9 mouse cellular contexts compared by ENCODE assay signal in genomic region chr8:123412560-123413170, GRCm38 (mm10). TPM values are rescaled to one million over a fixed set of nuclear protein-coding genes. Genes with fewer than 3 reads are reported as not detected.
A peak's percentile ranks its signal among the peaks of the same experiment; 100 is the strongest.
DNase-seq lines count a peak whose midpoint lies in the region; ATAC-seq lines count a peak whose summit lies in the region.
"Had no signal": no experiment of that assay in that cellular context is flagged by ENCODE, and none has a peak within 500 bp of the region (broad histone marks: within the 10 kb centered on the region; RNA-seq: fewer than 3 reads in every experiment).

No protein-coding gene starts in this region.

- H3K36me3 ChIP-seq in hindbrain, embryonic 12.5 days, result peaks cover 6% of the 10 kb centered on the region; the same call in 1 of the 2 replicates
- no peaks in the 10 kb centered on the region for H3K36me3 ChIP-seq in limb, embryonic 12.5 days
- H3K36me3 ChIP-seq: lung, embryonic 15.5 days had no signal

- H3K27me3 ChIP-seq in hindbrain, embryonic 12.5 days, result peaks cover 21% of the 10 kb centered on the region
- H3K27me3 ChIP-seq in limb, embryonic 12.5 days, result peaks cover 65% of the 10 kb centered on the region

- peak; percentile 32 to 35 for DNase-seq in spleen, postnatal 36 days (ENCODE audit: low spot score in 2 of 2)
- no peak for DNase-seq in spleen, adult 12 weeks (ENCODE audit: low spot score)
- DNase-seq in embryo, embryonic 10 days (ENCODE audit: low spot score), result peak; percentile 70
- peak; percentile 66 for DNase-seq in right cerebral cortex, postnatal 14 days
- no peak for DNase-seq in kidney, adult 9 months
- no peak for DNase-seq in gastrocnemius, adult 8-10 months (ENCODE audit: low spot score in 2 of 2)

- H3K27ac ChIP-seq in hindbrain, embryonic 12.5 days, result peak overlapping the region; percentile 98
- H3K27ac ChIP-seq in limb, embryonic 12.5 days, result no peak overlapping the region
- H3K27ac ChIP-seq: lung, embryonic 15.5 days had no signal

- WGBS in hindbrain, embryonic 12.5 days, result under 1% methylated on average over 12 of the region's 12 CpGs
- WGBS in limb, embryonic 12.5 days, result 1% methylated on average over 12 of the region's 12 CpGs

- H3K9ac ChIP-seq in hindbrain, embryonic 12.5 days, result peak overlapping the region; percentile 88
- no peak overlapping the region for H3K9ac ChIP-seq in limb, embryonic 12.5 days (replicated peaks)
- H3K9ac ChIP-seq: lung, embryonic 15.5 days had no signal

- H3K4me3 ChIP-seq in hindbrain, embryonic 12.5 days, result peak overlapping the region; percentile 61
- peak overlapping the region; percentile 44 for H3K4me3 ChIP-seq in limb, embryonic 12.5 days (replicated peaks)

- peaks cover 40% of the 10 kb centered on the region for H3K4me1 ChIP-seq in hindbrain, embryonic 12.5 days
- H3K4me1 ChIP-seq in limb, embryonic 12.5 days (replicated peaks), result peaks cover 16% of the 10 kb centered on the region

- peak overlapping the region; percentile 87 for H3K4me2 ChIP-seq in hindbrain, embryonic 12.5 days (replicated peaks)
- peak overlapping the region; percentile 58 for H3K4me2 ChIP-seq in limb, embryonic 12.5 days

- peak; percentile 55 for ATAC-seq in hindbrain, embryonic 12.5 days (ENCODE audit: low FRiP score)
- no peak for ATAC-seq in limb, embryonic 12.5 days (ENCODE audit: insufficient number of reproducible peaks, insufficient read depth, low FRiP score, low TSS enrichment, low read depth)

- H3K9me3 ChIP-seq in hindbrain, embryonic 12.5 days (replicated peaks), result no peaks in the 10 kb centered on the region
- H3K9me3 ChIP-seq in limb, embryonic 12.5 days, result no peaks in the 10 kb centered on the region
- H3K9me3 ChIP-seq: lung, embryonic 15.5 days had no signal

RNA-seq across cellular contexts. Expression of gene Tubb3, which starts 1.4 kb away (rescaled TPM):
- 1,043 and 1,050 TPM in 2 replicates for polyA plus RNA-seq in hindbrain, embryonic 12.5 days (2016; fragmentation: Nextera tagmentation; extraction: Ambion mirVana)
- polyA plus RNA-seq in limb, embryonic 12.5 days (2016; fragmentation: Nextera tagmentation; extraction: Ambion mirVana), result 9.1 and 14.4 TPM in 2 replicates
- under 1 TPM in 2 of 4 experiments, not detected in 2; 0.17 to 0.24 TPM for total RNA-seq in gastrocnemius, adult 8-10 months (2022)

RNA-seq across cellular contexts. Expression of gene Mc1r, which starts 5.8 kb away (rescaled TPM):
- 0.09 and 0.20 TPM in 2 replicates for polyA plus RNA-seq in hindbrain, embryonic 12.5 days (2016; fragmentation: Nextera tagmentation; extraction: Ambion mirVana)
- not detected in 2 replicates for polyA plus RNA-seq in limb, embryonic 12.5 days (2016; fragmentation: Nextera tagmentation; extraction: Ambion mirVana)
- under 1 TPM in 1 of 4 experiments, not detected in 3; 0.08 TPM for total RNA-seq in gastrocnemius, adult 8-10 months (2022)
- polyA plus RNA-seq: lung, embryonic 15.5 days had no signal

RNA-seq across cellular contexts. Expression of gene Def8, which starts 10.7 kb away (rescaled TPM):
- polyA plus RNA-seq in hindbrain, embryonic 12.5 days (2016; fragmentation: Nextera tagmentation; extraction: Ambion mirVana), result 40.1 and 42.5 TPM in 2 replicates
- 40.4 and 40.6 TPM in 2 replicates for polyA plus RNA-seq in limb, embryonic 12.5 days (2016; fragmentation: Nextera tagmentation; extraction: Ambion mirVana)
- total RNA-seq in gastrocnemius, adult 8-10 months (2022), result 10 to 100 TPM; 36.9 to 47.1 (median 38.2) TPM

RNA-seq across cellular contexts. Expression of gene Tcf25, which starts 39.1 kb away (rescaled TPM):
- 212 and 231 TPM in 2 replicates for polyA plus RNA-seq in hindbrain, embryonic 12.5 days (2016; fragmentation: Nextera tagmentation; extraction: Ambion mirVana)
- polyA plus RNA-seq in limb, embryonic 12.5 days (2016; fragmentation: Nextera tagmentation; extraction: Ambion mirVana), result 149 and 151 TPM in 2 replicates
- 100 to 1,000 TPM; 125 to 155 (median 141) TPM for total RNA-seq in gastrocnemius, adult 8-10 months (2022)

Comparison
In these comparisons a context has a peak if more than half of its experiments do, and no peak if none do; other contexts are left out.
1. DNase-seq: peak in spleen, postnatal 36 days (2 of 2), embryo, embryonic 10 days (single experiment) and right cerebral cortex, postnatal 14 days (single experiment); none in spleen, adult 12 weeks (single experiment), kidney, adult 9 months (single experiment) and gastrocnemius, adult 8-10 months (0 of 2).
2. RNA of gene Tubb3, which starts 1.4 kb away (polyA plus RNA-seq): 1,043 to 1,050 TPM in hindbrain, embryonic 12.5 days; 9.1 to 14.4 TPM in limb, embryonic 12.5 days; every median in the first group is over 10 times any median in the second.